Mouse (Mus musculus): Measurements from ENCODE around the gene Nudt14.
A peak's percentile ranks its signal among the peaks of the same experiment; 100 is the strongest.

The Nudt14 gene

GRCm38 (mm10) chr12:112950040-112950760 is 8.3 kb upstream of the Nudt14 start:
- peak; percentile 66 for DNase-seq (ENCODE audit: low spot score)

GRCm38 (mm10) chr12:112947307-112947706 is 5.4 kb upstream of the Nudt14 start:
- DNase-seq (ENCODE audit: low spot score) = no peak

DNA sequence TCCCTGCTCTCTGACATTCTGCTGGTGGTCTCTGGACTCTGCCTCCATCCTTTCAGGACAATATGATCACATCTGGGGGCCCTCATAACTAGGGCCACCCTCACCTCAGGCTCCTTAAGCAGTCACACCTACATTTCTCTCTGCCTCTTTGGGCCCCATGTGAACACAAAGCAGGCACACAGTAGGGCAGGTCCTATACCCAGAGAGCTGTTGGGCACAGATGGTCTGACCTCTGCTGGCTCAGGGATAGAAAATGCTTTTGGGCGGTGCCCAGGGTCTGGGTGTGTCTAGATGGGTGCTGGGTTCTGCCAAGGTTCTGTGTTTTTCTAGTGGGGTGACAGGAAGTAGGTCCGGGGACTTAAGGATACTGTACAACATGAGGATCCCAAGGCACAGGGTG is 1.7 kb upstream of the Nudt14 start:
- DNase-seq (ENCODE audit: low spot score) = no peak

GRCm38 (mm10) chr12:112941156-112941775 is 658 bp downstream of the Nudt14 start:
- no peak for DNase-seq (ENCODE audit: low spot score)

DNA sequence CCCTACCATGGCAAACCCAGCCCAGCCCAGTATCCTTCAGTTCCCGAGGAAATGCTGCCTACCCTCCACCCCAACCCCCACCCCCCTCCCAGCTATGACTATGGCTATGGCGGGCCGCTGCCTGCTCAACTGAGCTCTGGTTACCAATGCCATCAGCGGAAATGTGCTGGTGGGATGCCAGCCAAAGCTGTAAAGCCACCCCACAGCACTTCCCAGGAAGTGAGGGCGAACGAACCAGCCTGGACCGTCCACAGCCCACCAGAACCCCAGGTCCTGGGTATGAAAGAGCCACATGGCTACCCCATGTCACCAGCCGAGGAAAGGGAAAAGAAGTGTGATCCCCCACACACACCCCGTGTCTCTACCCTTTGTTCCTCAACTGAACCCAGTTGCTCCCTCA is 1.2 kb downstream of the Nudt14 start:
- no peak for DNase-seq (ENCODE audit: low spot score)

DNA sequence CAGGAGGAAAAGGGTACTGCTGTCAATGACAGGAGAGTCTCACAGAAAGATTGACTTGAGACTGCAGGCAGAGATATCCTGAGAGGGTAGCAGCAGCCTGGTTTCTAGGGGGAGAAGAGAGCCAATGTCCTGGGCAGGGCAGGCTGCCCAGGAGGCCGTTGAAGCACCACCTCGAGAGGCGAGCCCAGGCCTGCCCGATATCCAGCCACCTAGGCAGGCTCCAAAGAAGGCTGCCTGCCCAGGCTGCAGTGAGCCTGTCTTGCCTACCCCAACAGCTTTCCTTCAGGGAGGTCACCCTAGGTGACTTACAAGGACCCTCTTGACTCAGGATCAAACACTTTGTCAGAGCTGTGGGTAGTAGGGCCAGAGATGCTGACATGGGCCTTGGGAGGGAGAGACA is 1.7 kb downstream of the Nudt14 start:
- DNase-seq (ENCODE audit: low spot score) = no peak

DNA sequence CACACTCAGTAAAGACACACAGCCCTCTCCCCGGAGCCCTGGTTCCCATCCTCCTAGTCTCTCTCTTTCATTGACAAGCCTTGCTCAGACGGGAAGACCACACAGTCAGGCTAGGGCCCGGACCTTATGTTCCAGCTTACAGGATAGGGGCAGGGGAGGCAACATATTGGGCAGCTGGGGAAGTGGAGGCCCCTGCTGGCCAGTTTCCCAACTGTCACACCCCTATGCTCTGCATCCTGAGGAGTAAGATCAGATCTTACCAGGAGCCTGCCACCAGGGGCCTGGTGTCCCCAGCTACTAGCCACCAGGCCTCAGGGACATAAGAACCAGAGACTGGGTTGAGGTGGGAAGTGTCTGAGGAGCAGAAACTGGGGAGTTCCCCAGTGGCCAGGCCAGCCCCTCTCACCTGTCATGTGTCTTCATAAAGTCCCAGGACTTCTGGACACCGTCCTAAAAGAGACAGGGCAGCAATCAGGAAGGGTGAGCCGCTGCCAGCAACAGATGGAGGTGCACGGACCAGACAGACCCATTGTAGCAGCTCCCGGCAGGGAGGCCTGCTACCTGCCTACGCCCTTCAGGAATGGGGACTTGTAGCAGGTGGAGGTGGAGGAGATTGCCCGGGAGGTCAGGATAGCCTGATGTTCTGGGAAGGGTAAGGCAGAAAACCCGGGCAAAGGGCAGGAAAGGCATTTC is 2.9 kb downstream of the Nudt14 start:
- no peak for DNase-seq (ENCODE audit: low spot score)

DNA sequence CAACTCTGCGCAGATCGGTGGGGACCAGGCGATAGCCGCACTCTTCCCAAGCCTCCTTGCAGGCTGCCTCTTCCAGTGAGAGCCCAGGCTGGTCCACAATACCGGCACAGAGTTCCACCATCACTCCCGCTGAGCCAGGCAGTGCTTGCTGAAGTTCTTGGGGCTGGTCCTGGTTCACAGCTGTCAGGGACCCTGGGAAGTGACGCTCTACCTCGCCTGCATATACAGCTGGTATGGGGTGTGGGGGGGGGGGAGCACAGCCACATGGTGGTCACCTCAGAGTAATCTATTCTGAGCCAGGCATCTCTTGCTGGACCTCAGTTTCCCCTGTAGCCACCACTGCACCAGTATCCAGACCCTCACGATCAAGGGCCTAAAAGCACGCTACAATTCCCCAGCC is 3.6 kb downstream of the Nudt14 start:
- DNase-seq (ENCODE audit: low spot score) = no peak

- DNase-seq (ENCODE audit: low spot score) = no peak
Observed at GRCm38 (mm10) chr12:112937906-112938305, 4.0 kb downstream of the Nudt14 start.

DNA sequence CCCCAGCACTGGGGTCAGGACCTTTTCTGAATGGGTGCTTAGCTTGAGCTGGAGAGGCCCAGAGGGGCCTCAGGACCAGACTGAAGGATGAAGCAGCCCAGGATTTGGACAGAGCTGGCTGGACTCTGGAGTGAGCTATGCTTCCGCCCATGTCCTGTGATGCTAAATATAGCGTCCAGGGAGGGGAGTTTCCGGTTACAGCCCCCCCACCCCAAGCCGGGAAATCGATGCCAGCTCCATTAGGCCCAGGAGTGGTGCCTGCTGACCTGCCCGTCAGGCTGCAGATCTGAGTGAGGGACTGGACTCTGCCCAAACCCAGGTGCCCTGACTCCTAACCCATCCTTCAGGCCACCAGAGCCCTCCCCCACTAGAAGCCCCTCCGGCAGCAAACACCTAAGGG is 9.3 kb downstream of the Nudt14 start:
- DNase-seq (ENCODE audit: low spot score) = no peak

- DNase-seq (ENCODE audit: low spot score) = no peak
Observed at GRCm38 (mm10) chr12:112929562-112930352, 12.2 kb downstream of the Nudt14 start, which contains the start of gene Jag2. Gene Jag2 (minus strand): TSS chr12:112929776.

DNA sequence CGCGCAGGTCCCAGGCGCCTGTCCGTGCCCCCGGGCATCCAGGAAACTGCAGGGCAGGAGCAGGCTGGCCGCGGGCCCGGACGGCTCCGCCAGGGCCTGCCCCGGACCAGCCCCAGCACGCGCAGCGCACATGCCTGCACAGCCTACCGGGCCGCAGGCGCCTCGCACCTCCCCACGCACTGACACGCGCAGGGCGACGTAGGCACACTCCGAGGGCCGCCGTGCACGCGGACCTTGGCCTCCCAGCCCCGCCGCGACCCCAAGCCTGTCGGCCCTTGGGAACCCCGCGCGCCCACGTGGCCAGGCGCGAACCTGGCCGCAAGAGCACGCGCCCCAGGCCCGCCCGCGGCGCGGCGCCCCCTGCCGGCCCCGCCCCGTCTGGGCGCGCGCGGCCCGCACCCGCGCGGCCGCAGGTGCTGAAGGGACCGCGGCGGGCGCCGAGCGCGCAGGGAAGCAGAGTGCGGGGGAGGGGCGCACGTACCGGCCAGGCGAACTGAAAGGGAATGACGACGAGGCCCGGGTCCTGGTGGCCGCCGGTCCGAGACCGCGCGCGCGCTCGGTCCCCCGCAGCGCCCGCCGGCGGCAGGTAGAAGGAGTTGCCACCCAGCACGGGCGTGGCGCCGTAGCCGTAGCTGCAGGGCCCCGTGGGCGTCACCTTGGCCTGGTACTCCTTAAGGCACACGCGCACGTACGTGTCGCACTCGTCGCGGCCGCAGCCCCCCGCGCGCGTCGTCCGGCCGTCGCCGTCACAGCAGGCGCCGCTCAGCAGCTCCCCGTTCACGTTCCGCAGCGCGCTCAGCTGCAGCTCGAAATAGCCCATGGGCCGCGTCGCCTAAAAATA is 13.3 kb downstream of the Nudt14 start:
- no peak for DNase-seq (ENCODE audit: low spot score)

DNA sequence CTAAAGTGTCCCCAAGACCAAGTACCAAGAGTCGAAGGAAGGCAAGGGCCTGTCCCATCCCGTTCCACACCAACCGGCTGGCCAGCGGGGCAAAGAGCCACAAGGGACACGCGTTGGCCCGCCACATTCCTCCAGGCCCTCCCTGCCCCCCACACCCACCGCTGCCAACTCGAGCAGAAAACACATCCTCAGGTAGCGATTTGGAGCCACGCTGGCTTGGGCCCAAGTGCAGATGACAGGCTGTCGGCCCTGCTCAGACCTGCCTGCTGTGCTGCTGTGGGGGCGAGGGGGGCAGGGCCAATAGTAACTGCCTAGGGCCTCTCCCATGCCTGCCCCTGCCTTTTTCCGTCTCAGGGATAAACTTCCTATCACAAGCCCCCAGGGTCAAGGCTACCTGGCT is 14.7 kb downstream of the Nudt14 start:
- no peak for DNase-seq (ENCODE audit: low spot score)

DNA sequence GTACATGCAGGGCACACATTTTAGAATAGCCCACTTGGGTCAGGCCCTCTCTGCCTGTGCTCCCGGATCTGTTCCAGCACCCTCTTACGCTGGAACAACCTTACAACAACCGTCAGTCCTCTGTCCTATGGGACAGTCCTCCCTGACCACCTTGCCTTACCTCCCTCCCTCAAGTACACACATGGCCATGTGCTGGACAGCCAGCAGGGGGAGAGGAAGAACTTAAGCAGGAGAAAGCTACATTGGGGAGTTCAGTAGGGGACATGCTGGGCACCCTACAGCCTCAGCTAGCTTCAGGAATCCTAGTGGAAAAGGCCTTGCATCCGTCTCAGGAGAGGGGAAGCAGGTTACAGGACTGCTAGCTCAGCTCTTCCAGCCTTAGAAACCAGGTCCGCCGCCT is 16.0 kb downstream of the Nudt14 start:
- no peak for DNase-seq (ENCODE audit: low spot score)

DNA sequence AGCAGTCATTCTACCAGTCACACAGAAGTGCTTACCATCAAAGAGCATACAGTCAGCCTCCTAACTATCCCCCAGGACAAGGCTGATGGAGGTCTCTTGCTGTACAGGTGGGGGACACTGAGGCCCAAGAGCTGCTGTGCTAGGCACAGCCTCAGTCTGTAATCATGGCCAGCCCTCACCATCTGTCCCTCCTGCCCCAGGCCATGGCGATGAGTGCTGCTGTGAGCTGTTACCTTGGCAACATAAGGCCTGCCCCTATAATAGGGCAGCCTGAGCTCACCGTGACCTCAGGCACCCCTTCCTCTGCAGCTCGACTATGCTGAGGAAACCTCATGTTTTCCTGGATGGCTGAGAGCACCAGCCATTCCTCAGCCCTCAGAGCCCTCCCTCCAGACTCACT is 19.4 kb downstream of the Nudt14 start:
- DNase-seq (ENCODE audit: low spot score) = no peak

DNA sequence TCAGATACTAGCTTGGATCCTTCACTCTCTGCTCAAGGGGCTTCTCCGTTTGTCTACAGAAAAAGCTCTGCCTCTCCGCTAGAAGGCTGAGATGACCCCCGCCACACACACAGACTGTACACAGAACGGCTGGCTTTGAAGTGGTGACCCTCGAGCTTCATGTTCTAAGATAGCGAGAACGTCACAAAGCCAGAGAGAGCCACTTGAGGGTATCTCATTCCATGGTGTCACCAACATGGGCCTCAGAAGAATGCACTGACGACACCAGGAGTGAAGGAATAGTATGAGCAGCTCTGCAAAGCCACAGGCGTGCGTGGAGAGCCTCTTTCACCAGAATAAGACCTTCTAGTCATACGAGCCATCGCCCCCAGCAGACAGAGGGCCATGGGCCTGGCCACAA is 20.4 kb downstream of the Nudt14 start:
- DNase-seq (ENCODE audit: low spot score) = no peak

- DNase-seq (ENCODE audit: low spot score) = no peak
Observed at GRCm38 (mm10) chr12:112917906-112918305, 24.0 kb downstream of the Nudt14 start.

DNA sequence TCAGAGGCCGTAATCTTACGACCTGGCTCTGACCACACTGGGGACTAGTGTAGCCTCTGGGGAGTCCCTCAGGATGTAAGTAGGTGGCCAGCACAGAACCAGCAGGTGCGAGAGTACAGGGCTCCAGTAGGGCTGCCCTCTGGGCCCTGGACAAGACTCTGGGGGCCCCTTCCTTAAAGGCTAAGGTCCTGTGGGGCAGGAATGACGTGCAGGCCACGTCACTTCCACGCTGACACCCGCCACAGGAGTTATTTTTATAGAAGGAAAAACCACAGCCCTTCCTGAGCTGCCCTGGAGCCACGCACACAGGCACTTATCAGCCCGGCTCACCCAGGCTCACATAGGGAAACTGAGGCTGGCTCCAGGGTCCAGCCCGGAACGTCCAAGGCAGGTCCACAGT is 24.4 kb downstream of the Nudt14 start:
- DNase-seq (ENCODE audit: low spot score) = no peak

DNA sequence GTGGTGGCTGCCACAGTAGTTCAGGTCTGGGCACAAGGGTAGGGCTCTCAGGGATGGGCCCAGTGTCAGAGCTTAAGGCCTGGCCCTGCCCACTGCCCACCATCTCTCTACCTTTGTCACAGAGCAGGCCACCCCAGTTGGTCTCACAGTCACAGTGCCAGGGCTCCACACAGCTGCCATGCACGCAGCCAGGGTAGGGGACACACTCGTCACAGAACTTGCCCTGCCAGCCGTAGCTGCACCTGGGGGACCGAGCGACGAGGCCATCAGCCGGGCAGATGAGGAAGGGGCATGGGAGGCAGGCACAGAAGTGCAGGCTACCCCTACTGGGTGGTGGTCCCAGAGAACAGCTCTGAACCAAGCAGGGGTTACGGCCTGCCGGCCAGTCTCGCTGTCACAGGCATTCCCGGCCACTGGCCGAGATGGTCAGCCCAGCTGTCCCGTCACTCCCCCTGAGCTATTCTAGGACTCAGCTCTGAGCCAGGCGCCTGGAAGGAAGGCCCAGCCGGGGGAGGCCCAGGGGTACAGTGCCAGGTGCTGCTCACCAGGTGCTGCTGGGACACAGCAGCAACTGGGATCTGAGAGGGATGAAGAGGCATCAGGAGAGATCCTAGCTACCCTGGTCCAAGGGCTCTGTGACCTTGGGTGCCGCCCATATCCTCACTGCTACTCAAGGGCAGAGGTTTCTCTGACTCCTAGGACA is 25.1 kb downstream of the Nudt14 start:
- no peak for DNase-seq (ENCODE audit: low spot score)

- no peak for DNase-seq (ENCODE audit: low spot score)
Observed at GRCm38 (mm10) chr12:112915587-112915986, 26.3 kb downstream of the Nudt14 start.

DNA sequence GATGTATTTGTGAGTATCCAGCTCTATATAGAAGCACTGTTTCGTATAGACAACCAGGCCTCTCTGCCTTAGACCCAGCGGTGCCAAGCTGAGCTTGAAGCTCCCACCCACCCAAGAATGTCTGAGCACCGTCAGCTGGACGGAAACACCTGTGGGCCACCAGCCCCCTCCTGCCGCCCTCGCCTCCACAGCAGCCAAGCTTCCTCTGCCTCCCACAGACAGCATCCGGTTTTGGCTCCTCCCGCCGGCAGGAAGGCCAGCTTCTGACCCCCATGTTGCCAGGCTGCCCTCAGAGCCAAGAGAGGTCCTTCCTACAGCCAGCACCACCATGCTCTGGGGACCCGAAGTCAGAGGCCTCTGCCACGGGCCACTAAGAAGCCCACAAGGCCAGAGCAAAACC is 27.4 kb downstream of the Nudt14 start:
- DNase-seq (ENCODE audit: low spot score) = no peak

Data from ovary, postnatal 10 days (tissue).